Mouse (Mus musculus) duodenum, adult 2 months (tissue): ENCODE data around the gene Cers2. TPM values are rescaled to one million over a fixed set of nuclear protein-coding genes. Genes with fewer than 3 reads are reported as not detected.

Experiments used
- polyA plus RNA-seq: library from polyadenylated mRNA; depleted of rRNA; stranded (reverse); fragments of >200 nt; gene quantifications from 2 replicates; pipeline ENCODE4 v1.2.3, GENCODE M21; 2012; ENCODE audit warnings: low replicate concordance; rRNA removed

Gene Cers2
- polyA plus RNA-seq = 39.3 and 45.5 TPM in 2 replicates

DNA sequence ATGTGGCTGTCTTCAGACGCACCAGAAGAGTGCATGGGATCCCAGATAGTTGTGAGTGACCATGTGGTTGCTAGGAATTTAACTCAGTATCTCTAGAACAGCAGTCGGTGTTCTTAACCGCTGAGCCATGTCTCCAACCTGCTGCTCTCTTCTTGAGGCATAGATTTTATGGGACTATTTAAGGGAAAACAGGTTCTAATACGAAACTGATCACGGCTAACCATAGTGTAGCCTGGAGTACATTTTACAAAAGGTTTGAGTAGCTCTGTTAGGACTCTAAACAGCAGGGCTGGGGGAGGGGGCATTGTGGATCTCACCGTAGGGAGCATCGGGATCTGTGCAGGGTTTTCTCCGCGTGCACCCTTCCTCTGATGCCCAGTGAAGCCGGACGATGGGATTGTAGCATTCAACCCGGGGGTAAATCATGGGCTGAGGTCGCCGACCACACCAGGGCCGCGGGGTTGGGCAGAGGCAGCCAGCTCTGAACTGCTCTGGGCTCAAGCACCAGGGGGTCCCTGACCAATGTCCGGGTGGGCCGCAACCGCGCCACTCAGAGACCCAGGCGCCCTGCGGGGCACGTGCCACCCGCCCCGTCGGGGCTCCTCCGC lies at the start of gene Cers2:
Cers2 (plus strand) TSS at position 306 of the 608 bp plus-strand sequence.

DNA sequence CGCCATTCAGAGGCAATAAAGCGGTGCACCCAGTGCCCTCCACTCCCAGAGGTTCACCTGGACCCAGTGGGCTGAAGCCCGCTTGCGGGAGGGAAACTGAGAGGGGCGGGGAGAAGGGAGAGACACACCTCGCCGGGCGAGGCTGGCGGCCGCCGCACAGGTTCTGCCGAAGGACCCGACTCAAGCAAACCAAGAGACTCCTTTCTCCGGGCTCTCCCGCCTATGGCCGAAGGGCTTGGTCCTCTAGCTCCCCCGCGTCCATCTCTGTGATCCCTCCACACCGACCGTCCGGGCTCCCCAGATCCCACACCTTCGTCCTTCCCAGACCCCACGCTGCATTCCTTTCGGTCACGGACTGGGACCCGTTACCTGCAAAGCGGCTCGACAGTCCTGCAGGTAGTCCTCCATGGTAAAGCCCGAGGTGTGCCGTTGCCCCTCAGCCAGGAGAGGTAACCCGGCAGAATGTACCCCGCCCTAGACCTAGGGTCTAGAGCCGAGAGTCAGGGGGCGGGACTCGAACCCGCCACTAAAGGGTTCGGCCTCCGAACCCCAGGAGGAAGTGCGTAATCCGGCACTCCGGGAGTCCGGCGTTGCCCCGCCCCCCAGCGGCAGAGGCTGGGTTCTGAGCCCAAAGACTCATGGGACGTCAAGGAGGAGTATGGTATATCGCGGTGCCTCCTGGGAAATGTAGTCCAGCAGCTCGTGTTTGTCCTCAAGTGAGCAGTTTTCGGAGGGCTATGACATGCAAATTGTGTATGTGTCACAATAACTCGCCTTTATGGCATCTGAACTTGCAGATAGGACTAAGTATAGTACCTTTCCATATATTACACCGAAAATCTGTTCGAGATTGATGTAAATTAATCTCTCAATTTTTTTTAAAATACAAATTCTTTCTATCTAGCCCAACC lies 33.1 kb upstream of the Cers2 start, which contains the start of the genes Mindy1 and Prune1:
Mindy1 (plus strand) TSS at position 130 of the 911 bp plus-strand sequence.
Prune1 (minus strand) TSS at position 861 of the 911 bp plus-strand sequence.

DNA sequence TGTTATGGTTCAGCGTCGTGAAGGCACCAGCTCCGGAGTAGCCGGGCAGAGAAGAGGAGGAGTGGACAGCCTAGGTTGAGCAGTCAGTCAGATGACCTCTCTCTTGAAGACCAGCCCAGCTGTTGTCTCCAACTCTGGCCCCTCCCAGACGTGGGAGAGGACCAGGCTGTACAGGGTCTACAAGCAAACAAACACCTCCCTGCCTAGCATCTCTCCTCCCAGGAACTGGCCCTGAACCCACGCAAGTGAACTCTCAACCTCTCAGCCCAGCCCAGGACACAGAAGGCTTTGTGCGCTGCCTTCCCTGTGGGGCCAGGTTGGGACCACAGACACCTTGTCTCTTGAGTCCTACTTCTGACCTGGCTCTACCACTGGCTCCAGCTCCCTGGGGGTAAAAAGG lies 7.5 kb upstream of the Cers2 start, which contains the start of gene Anxa9:
Anxa9 (minus strand) TSS at position 77 of the 400 bp plus-strand sequence.

DNA sequence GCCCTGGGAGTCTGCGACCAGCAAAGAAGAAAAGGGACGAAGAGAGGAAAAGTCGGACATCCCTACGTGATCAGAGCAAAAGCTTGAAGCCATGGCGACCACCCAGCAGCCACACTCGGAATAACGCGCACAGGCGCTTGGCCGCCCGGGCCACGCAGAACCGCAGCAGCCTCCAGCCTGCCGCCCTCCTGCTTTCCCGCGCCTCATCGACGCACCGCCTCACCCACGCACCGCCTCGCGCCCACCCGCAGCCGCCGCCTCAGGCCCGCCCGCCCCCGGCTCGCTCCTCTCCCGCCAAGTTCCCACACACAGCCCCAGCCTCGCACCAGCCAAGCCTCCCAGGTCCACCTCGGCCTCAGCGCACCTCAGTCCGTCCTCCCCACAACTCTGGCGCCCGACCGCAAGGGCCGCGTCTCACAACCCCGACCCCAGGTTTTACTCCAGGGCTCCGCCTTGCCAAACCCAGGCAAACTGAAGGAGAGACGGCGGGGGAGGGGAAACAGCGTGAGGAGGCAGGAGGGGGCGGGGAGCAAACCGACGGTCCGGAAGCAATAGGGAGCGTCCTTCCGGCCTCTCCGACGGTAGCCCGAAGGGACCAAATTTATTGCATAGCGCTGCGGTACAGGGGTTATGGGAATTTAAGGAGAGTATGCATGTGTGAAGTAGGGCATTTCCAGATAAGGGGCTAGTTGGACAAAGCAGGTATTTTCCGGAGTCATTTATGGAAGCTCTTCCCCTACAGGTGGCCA lies 42.3 kb downstream of the Cers2 start, which contains the start of gene Setdb1:
Setdb1 (minus strand) TSS at position 502 of the 749 bp plus-strand sequence.

Other genes with a start within 250 kb of the Cers2 start
- 9.6 and 12.5 TPM in 2 replicates for gene Pip5k1a, start 207.9 kb upstream of the Cers2 start, polyA plus RNA-seq
- gene Vps72, start 203.8 kb upstream of the Cers2 start, polyA plus RNA-seq = 57.0 and 58.5 TPM in 2 replicates
- gene Tmod4, start 190.3 kb upstream of the Cers2 start, polyA plus RNA-seq = 0.53 and 1.1 TPM in 2 replicates
- 18.5 and 29.5 TPM in 2 replicates for gene Scnm1, start 180.8 kb upstream of the Cers2 start, polyA plus RNA-seq
- 2.8 and 6.1 TPM in 2 replicates for gene Lysmd1, start 180.7 kb upstream of the Cers2 start, polyA plus RNA-seq
- 4.9 and 25.2 TPM in 2 replicates for gene Tnfaip8l2, start 172.4 kb upstream of the Cers2 start, polyA plus RNA-seq
- gene Sema6c, start 154.3 kb upstream of the Cers2 start, polyA plus RNA-seq = 3.7 and 5.7 TPM in 2 replicates
- 2.7 and 3.5 TPM in 2 replicates for gene Gabpb2, start 96.9 kb upstream of the Cers2 start, polyA plus RNA-seq
- gene Cdc42se1, start 86.1 kb upstream of the Cers2 start, polyA plus RNA-seq = 49.3 and 60.2 TPM in 2 replicates
- gene Mllt11, start 82.6 kb upstream of the Cers2 start, polyA plus RNA-seq = 16.1 and 25.0 TPM in 2 replicates
- gene Gm128, start 73.2 kb upstream of the Cers2 start, polyA plus RNA-seq = 0.14 and 0.21 TPM in 2 replicates
- gene Bnipl, start 63.6 kb upstream of the Cers2 start, polyA plus RNA-seq = 0.19 and 0.68 TPM in 2 replicates
- 64.0 and 83.7 TPM in 2 replicates for gene Mindy1, start 33.4 kb upstream of the Cers2 start, polyA plus RNA-seq
- gene Prune1, start 32.7 kb upstream of the Cers2 start, polyA plus RNA-seq = 5.3 and 8.0 TPM in 2 replicates
- gene Anxa9, start 7.6 kb upstream of the Cers2 start, polyA plus RNA-seq = 0.54 and 0.81 TPM in 2 replicates
- gene Setdb1, start 42.4 kb downstream of the Cers2 start, polyA plus RNA-seq = 3.6 and 4.9 TPM in 2 replicates
- not detected in 2 replicates for gene 4930558C23Rik, start 88.0 kb downstream of the Cers2 start, polyA plus RNA-seq
- 22.5 and 24.7 TPM in 2 replicates for gene Arnt, start 119.6 kb downstream of the Cers2 start, polyA plus RNA-seq
- gene Ctsk, start 184.5 kb downstream of the Cers2 start, polyA plus RNA-seq = 0.74 and 0.92 TPM in 2 replicates
- gene Ctss, start 212.0 kb downstream of the Cers2 start, polyA plus RNA-seq = 17.9 and 21.3 TPM in 2 replicates
- gene Hormad1, start 244.9 kb downstream of the Cers2 start, polyA plus RNA-seq = not detected in 2 replicates